Comparison of ENCODE assay signal across 7 mouse cellular contexts in the genomic region with DNA sequence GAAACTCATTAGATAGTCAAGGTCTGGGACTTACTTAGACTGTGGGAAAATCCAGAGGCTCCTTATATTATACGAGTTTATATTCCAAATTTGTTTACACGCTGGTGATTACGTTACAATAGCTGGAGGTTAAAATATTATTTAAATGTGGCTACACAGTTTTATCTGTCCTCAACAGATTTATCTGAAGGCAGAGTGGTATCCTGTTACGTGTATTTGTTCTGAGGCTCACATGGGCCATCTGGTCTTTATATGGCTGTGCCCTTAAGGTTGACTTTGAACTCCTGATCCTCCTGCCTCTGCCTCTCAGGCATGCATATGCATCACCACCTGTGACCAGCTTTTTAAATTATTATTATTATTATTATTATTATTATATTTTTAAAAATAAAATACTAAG. TPM values are rescaled to one million over a fixed set of nuclear protein-coding genes. Genes with fewer than 3 reads are reported as not detected.
DNase-seq lines count a peak whose midpoint lies in the region; ATAC-seq and TF ChIP-seq lines count a peak whose summit lies in the region.

No protein-coding gene starts in this region.

- 70% methylated on average over 4 of the region's 4 CpGs for WGBS in neural tube, embryonic 11.5 days
- 78% methylated on average over 4 of the region's 4 CpGs for WGBS in forebrain, embryonic 14.5 days
- WGBS in liver, embryonic 14.5 days (ENCODE audit: insufficient replicate concordance): 26% methylated on average over 4 of the region's 4 CpGs

- H3K4me1 ChIP-seq in neural tube, embryonic 11.5 days (ENCODE audit: control insufficient read depth, insufficient read depth, low read length): no peaks in the 10 kb centered on the region; the same call in 1 of the 2 replicates
- peaks cover 4% of the 10 kb centered on the region; the same call in 1 of the 2 replicates for H3K4me1 ChIP-seq in forebrain, embryonic 14.5 days (ENCODE audit: control insufficient read depth, insufficient read depth, low read length)
- peaks cover 22 to 23% of the 10 kb centered on the region in 2 experiments for H3K4me1 ChIP-seq in liver, embryonic 14.5 days (replicated peaks; ENCODE audit: control insufficient read depth in 2 of 2, insufficient read depth in 2 of 2, low read length in 1 of 2)

- H3K27me3 ChIP-seq in neural tube, embryonic 11.5 days (ENCODE audit: control insufficient read depth, insufficient read depth, low read length): no peaks in the 10 kb centered on the region
- H3K27me3 ChIP-seq in forebrain, embryonic 14.5 days (replicated peaks; ENCODE audit: control insufficient read depth, insufficient read depth, low read length): no peaks in the 10 kb centered on the region
- H3K27me3 ChIP-seq in liver, embryonic 14.5 days (ENCODE audit: control insufficient read depth, insufficient read depth, low read length): no peaks in the 10 kb centered on the region

- H3K9me3 ChIP-seq in neural tube, embryonic 11.5 days (ENCODE audit: control insufficient read depth, low read length): no peaks in the 10 kb centered on the region
- no peaks in the 10 kb centered on the region for H3K9me3 ChIP-seq in forebrain, embryonic 14.5 days (replicated peaks; ENCODE audit: control insufficient read depth, low read length)
- no peaks in the 10 kb centered on the region for H3K9me3 ChIP-seq in liver, embryonic 14.5 days (ENCODE audit: control insufficient read depth, low read length)

- H3K36me3 ChIP-seq in neural tube, embryonic 11.5 days (ENCODE audit: control insufficient read depth, insufficient read depth, low read length): no peaks in the 10 kb centered on the region
- H3K36me3 ChIP-seq in forebrain, embryonic 14.5 days (ENCODE audit: control insufficient read depth, insufficient read depth, low read length): peaks cover 2% of the 10 kb centered on the region; the same call in 1 of the 2 replicates
- H3K36me3 ChIP-seq in liver, embryonic 14.5 days (replicated peaks; ENCODE audit: control insufficient read depth, insufficient read depth, low read depth): no peaks in the 10 kb centered on the region; the same call in 1 of the 2 replicates

- H3K4me2 ChIP-seq in neural tube, embryonic 11.5 days (ENCODE audit: low read depth): peak overlapping the region; percentile 84
- peak overlapping the region; percentile 82 for H3K4me2 ChIP-seq in forebrain, embryonic 14.5 days (ENCODE audit: low read length)
- peak overlapping the region; percentile 86 for H3K4me2 ChIP-seq in liver, embryonic 14.5 days (ENCODE audit: low read depth)

- H3K27ac ChIP-seq in neural tube, embryonic 11.5 days (ENCODE audit: low read depth, low read length): no peak overlapping the region
- no peak overlapping the region for H3K27ac ChIP-seq in forebrain, embryonic 14.5 days (ENCODE audit: low read depth, low read length)
- peak overlapping the region; percentile 82 for H3K27ac ChIP-seq in liver, embryonic 14.5 days

- no peak for TF ChIP-seq CTCF in liver, embryonic 14.5 days (IDR thresholded peaks at IDR 0.05; ENCODE audit: low read depth)

- ATAC-seq in neural tube, embryonic 11.5 days (ENCODE audit: insufficient read depth, low FRiP score, low TSS enrichment): no peak
- no peak for ATAC-seq in forebrain, embryonic 14.5 days
- no peak for ATAC-seq in liver, embryonic 14.5 days (ENCODE audit: insufficient read depth)

- no peak for TF ChIP-seq EP300 in liver, embryonic 14.5 days (IDR thresholded peaks at IDR 0.05; ENCODE audit: low read depth)

- H3K4me3 ChIP-seq in neural tube, embryonic 11.5 days (ENCODE audit: low read depth, low read length): peak overlapping the region; percentile 76
- peak overlapping the region; percentile 46 for H3K4me3 ChIP-seq in forebrain, embryonic 14.5 days (ENCODE audit: low read depth, low read length)
- peak overlapping the region; percentile 78 to 95; a peak in 3 of 4 replicates for H3K4me3 ChIP-seq in liver, embryonic 14.5 days (ENCODE audit: insufficient read depth in 1 of 2, low read depth in 2 of 2, low read length in 2 of 2)

- DNase-seq in neural tube, embryonic 11.5 days (ENCODE audit: low spot score): no peak
- no peak for DNase-seq in neural tube, embryonic 10.5 days (ENCODE audit: extremely low spot score, low spot score)
- no peak for DNase-seq in forebrain, embryonic 14.5 days (ENCODE audit: low spot score)
- peak in 2 of 3 experiments; percentile 40 to 41 for DNase-seq in liver, embryonic 14.5 days (ENCODE audit: low read depth in 3 of 3, low spot score in 3 of 3)
- DNase-seq in urinary bladder, postnatal 25 days (ENCODE audit: low spot score): no peak
- DNase-seq in Muller cell, postnatal 12 days (ENCODE audit: inconsistent ontology term): no peak
- no peak for DNase-seq in urinary bladder, postnatal 14 days (ENCODE audit: low spot score)

- H3K9ac ChIP-seq in neural tube, embryonic 11.5 days (ENCODE audit: low read length): peak overlapping the region; percentile 76
- peak overlapping the region; percentile 67 for H3K9ac ChIP-seq in forebrain, embryonic 14.5 days (ENCODE audit: low read length)
- H3K9ac ChIP-seq in liver, embryonic 14.5 days (replicated peaks): peak overlapping the region; percentile 95

RNA-seq across cellular contexts. Expression of gene Bcas3, which starts 0.9 kb away (rescaled TPM):
- polyA plus RNA-seq in neural tube, embryonic 11.5 days (2014; fragmentation: Nextera tagmentation; extraction: Ambion mirVana): 42.2 and 44.3 TPM in 2 replicates
- polyA plus RNA-seq in forebrain, embryonic 14.5 days (2014; fragmentation: Nextera tagmentation; extraction: Ambion mirVana): 27.5 and 30.5 TPM in 2 replicates
- 6.9 and 7.2 TPM in 2 replicates for polyA plus RNA-seq in liver, embryonic 14.5 days (2012; rRNA removed)
- polyA plus RNA-seq in liver, embryonic 14.5 days (2014; fragmentation: Nextera tagmentation; extraction: Ambion mirVana): 16.9 and 17.5 TPM in 2 replicates

RNA-seq across cellular contexts. Expression of gene Ppm1d, which starts 42.8 kb away (rescaled TPM):
- polyA plus RNA-seq in neural tube, embryonic 11.5 days (2014; fragmentation: Nextera tagmentation; extraction: Ambion mirVana): 28.0 and 29.9 TPM in 2 replicates
- polyA plus RNA-seq in forebrain, embryonic 14.5 days (2014; fragmentation: Nextera tagmentation; extraction: Ambion mirVana): 24.9 and 25.1 TPM in 2 replicates
- polyA plus RNA-seq in liver, embryonic 14.5 days (2012; rRNA removed): 8.1 and 12.5 TPM in 2 replicates
- 21.9 and 23.5 TPM in 2 replicates for polyA plus RNA-seq in liver, embryonic 14.5 days (2014; fragmentation: Nextera tagmentation; extraction: Ambion mirVana)

Comparison
In these comparisons a context has a peak if more than half of its experiments do, and no peak if none do; other contexts are left out.
1. DNase-seq: peak in liver, embryonic 14.5 days (2 of 3); none in neural tube, embryonic 11.5 days (single experiment), neural tube, embryonic 10.5 days (single experiment), forebrain, embryonic 14.5 days (single experiment), urinary bladder, postnatal 25 days (single experiment), Muller cell, postnatal 12 days (single experiment) and urinary bladder, postnatal 14 days (single experiment).
2. Peak in every context shown above with its lines, with median percentiles within 50 percentile points of each other: H3K4me2 ChIP-seq, H3K4me3 ChIP-seq and H3K9ac ChIP-seq.